Mouse (Mus musculus) heart, adult 8-10 months (tissue): ENCODE results near the gene Vps39. TPM values are rescaled to one million over a fixed set of nuclear protein-coding genes. Genes with fewer than 3 reads are reported as not detected.

Source experiments
- DNase-seq: peaks from one replicate; pipeline ENCODE4 v3.0.0; 2022; ENCODE audit warnings: low spot score
- total RNA-seq, 4 experiments: library from RNA; stranded (reverse); gene quantifications; 2 replicates each; pipeline ENCODE4 v1.2.4; 2022

The Vps39 gene
- total RNA-seq, 4 experiments from 2014 or later, result 29.5 to 35.2 (median 31.4) TPM

GRCm38 (mm10) chr2:120299866-120300265, 53.1 kb downstream of the Vps39 start:
- no peak for DNase-seq

GRCm38 (mm10) chr2:120296160-120296559, 56.8 kb downstream of the Vps39 start:
- no peak for DNase-seq

DNA sequence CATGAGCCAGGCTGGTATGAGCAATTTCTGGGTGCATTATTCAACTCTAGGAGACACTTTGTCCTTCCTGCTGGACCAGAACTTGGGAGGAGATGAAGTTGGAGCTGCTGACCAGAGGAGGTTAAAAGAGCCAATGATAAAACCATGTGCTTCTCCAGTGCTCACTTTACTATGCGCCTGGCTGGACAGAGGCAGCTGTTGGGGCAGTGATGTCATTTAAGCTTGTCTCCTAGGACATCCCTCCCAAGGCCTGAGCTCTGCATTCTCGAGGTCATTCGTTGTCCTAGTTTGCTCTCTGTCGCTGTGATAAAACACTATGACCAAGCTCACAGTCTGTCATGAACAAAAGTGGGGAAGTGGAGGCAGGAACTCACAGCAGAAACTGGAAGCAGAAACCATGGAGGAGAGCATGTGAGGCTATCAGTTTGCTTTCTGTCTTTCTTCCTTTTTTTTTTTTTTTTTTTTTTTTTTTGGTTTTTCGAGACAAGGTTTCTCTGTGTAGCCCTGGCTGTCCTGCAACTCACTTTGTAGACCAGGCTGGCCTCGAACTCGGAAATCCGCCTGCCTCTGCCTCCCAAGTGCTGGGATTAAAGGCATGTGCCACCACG, 61.4 kb downstream of the Vps39 start:
- no peak for DNase-seq

- no peak for DNase-seq
Measured at GRCm38 (mm10) chr2:120288995-120289394, 63.9 kb downstream of the Vps39 start, which contains the start of gene Pla2g4d. TSS of gene Pla2g4d (minus strand) at chr2:120289197.

DNA sequence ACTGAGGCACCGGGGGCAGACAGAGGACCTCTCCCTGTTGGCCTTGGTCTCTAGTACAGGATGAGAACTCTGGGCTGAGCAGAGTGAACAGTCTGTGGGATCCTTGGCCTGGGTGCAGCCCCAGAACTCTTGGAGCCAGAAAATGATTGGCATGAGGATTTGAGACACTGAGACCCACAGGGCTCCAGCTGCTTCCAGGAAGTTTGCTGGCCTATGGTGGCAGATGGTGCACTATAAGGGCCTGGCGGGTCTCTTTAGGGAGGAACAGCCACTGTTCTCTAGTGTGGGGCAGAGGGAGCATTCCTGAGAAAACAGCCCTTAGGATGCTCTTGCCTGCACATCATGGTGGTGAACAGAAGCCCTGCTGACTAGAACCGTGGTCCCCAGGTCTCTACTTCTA, 64.5 kb downstream of the Vps39 start:
- DNase-seq, result no peak

DNA sequence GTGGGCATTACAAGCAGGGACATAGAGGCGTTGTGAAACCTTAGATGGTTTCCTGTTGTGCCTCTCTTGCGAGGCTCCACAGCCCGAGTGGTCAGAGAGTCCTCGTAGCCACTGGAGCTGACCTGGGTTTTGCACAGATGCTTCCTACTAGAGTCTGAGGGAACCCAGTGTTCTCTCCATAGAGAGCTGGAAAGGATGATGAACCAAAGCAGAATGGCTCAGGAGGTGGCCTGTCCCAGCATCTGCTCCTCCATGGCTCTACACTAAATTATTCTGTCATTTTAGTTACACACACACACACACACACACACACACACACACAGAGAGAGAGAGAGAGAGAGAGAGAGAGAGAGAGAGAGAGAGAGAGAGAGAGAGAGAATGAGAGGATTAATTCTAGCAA, 67.3 kb downstream of the Vps39 start:
- no peak for DNase-seq

GRCm38 (mm10) chr2:120284705-120285104, 68.2 kb downstream of the Vps39 start:
- DNase-seq, result no peak

DNA sequence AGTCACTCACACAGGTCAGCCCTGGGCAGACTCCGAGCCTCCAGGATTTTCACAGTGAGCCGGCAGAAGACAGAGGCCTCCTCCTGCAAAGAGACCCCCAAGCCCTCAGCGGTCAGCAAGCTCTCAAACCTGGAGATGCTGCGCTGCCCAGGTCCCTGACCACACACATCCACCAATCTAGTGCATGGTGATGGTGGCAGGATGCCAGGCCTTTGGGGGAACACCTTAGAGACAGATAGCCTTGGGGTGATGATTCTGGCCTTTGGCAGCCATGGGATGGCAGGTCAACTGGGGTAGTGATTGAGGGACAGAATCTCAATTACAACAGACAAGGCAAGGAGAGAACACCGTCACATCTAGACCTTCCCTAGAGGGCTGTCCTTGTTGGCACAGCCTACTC, 68.8 kb downstream of the Vps39 start:
- no peak for DNase-seq

DNA sequence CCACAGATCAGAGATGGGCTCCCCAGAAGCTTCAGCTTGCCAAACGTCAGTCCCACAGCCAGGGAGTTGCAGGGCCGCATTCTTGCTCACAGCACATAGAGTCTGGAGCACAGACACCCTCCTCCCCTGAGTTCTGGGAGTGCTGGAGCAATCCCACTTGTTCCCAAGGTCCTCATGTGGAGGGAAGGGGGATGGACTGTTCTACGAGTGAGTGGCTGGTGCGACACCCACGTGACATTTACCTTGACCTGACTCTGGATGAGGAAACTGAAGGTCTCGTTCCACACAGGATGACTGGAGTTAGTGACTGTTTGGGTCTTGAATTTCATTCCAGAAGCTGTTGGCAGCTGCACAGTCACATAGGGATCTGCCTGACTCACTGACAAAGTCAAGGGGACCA, 69.4 kb downstream of the Vps39 start:
- no peak for DNase-seq

DNA sequence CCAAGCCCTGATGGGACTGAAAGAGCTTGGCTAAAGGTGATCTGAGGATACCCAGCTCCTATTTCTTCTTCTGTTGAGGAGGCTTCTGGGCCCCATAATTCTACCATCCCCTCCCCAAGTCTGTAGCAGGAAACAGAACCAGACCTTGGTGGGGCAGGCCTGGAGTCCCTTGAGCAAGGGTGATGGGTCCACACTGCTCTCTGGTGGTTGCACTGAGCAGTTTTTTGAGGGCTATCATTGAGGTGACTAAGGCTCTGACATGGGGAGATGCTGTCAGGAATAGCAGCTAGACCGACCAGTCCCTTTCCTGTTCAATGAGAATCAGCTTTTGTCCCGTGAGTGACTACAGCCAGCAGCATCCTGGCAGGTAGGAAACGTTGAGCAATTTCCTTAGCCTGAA, 71.7 kb downstream of the Vps39 start:
- DNase-seq, result no peak

DNA sequence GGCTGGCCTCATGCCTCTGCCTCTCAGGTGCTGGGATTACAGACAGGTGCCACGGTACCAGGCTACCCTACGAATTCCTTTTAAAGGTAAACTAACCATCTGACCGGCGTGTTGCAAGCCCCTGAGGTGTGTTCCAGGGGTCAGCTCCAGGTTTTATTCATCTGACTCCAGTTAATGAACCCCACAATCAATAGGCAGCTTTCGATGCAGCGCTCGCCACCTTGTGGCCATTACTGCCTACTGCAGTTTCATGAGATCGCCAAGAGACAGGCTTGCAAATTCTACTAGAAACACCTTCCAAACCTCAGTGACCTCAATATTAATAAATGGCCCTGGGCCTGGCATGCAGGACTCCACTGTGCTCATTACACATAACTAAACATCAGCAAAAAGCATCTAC, 73.0 kb downstream of the Vps39 start:
- peak; percentile 34 for DNase-seq

GRCm38 (mm10) chr2:120276951-120277350, 76.0 kb downstream of the Vps39 start:
- DNase-seq, result no peak

DNA sequence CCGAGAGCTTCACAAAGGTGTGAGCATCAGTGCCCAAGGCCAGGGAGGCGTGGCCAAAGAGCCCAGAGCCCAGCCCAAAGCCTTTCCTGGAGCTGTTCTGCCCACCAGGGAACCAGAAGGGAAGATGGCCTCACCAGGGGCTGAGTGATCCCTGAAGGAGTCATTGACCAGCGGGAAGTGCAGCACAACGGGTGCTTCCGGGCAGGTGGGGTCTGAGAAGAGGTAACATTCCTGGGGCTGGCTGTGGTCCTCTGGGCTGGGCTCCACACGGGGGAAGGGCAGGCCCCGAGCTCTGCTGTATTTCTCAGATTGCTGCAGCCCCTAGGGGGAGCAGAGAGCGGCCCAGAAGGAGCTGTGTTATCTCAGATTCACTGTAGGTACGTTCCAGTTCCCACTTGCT, 84.3 kb downstream of the Vps39 start:
- no peak for DNase-seq

Other genes starting within 250 kb of the Vps39 start
- 100 to 1,000 TPM; 312 to 410 (median 362) TPM for gene Ehd4, start 198.5 kb downstream of the Vps39 start, total RNA-seq
- gene Pla2g4e, start 107.8 kb downstream of the Vps39 start, total RNA-seq, result 1 to 10 TPM; 2.6 to 5.7 (median 3.8) TPM
- gene Pla2g4d, start 63.9 kb downstream of the Vps39 start, total RNA-seq, result not detected
- under 1 TPM in 1 of 4 experiments, not detected in 3; 0.14 TPM for gene Pla2g4f, start 39.0 kb downstream of the Vps39 start, total RNA-seq
- 10 to 100 TPM; 25.4 to 33.7 (median 31.3) TPM for gene Ganc, start 50.8 kb upstream of the Vps39 start, total RNA-seq
- 10 to 100 TPM; 15.5 to 18.5 (median 16.5) TPM for gene Tmem87a, start 51.0 kb upstream of the Vps39 start, total RNA-seq
- gene Capn3, start 102.9 kb upstream of the Vps39 start, total RNA-seq, result 1 to 10 TPM; 4.2 to 6.8 (median 4.6) TPM
- gene Zfp106, start 210.7 kb upstream of the Vps39 start, total RNA-seq, result 100 to 1,000 TPM; 499 to 578 (median 540) TPM
- gene Snap23, start 214.5 kb upstream of the Vps39 start, total RNA-seq, result 10 to 100 TPM; 53.4 to 63.6 (median 58.4) TPM